Mouse (Mus musculus): Measurements from ENCODE around the gene Klrb1b. TPM values are rescaled to one million over a fixed set of nuclear protein-coding genes. Genes with fewer than 3 reads are reported as not detected.

The Klrb1b gene
- polyA plus RNA-seq, 1 experiment from 2014 or later = not detected

- H3K4me1 ChIP-seq (replicated peaks) = no peaks in the 10 kb centered on the region; the same call in 1 of the 2 replicates
- 54% methylated on average over 2 of the region's 2 CpGs for WGBS
- no peak for ATAC-seq (ENCODE audit: insufficient number of reproducible peaks, insufficient read depth, low FRiP score, low TSS enrichment, low read depth)
These were observed 23.8 kb upstream of the Klrb1b start for GRCm38 (mm10) chr6:128849902-128850301.

GRCm38 (mm10) chr6:128847401-128847800 is 21.3 kb upstream of the Klrb1b start:
- Histone ChIP-seq H3K4me1 (replicated peaks) (peaks cover 6% of the 10 kb centered on the region), H3K27me3 (no peaks in the 10 kb centered on the region), H3K36me3 (no peaks in the 10 kb centered on the region), H3K9ac (replicated peaks) (no peak overlapping the region), H3K4me3 (replicated peaks) (no peak overlapping the region), H3K4me2 (no peak overlapping the region), H3K27ac (no peak overlapping the region), H3K9me3 (no peaks in the 10 kb centered on the region)
- no peak for ATAC-seq (ENCODE audit: insufficient number of reproducible peaks, insufficient read depth, low FRiP score, low TSS enrichment, low read depth)
- 90% methylated on average over 4 of the region's 4 CpGs for WGBS

More at GRCm38 (mm10) chr6:128849902-128850301, 23.8 kb upstream of the Klrb1b start:
- H3K27ac ChIP-seq = no peak overlapping the region
- H3K4me3 ChIP-seq (replicated peaks) = no peak overlapping the region
- no peak overlapping the region for H3K4me2 ChIP-seq
- no peaks in the 10 kb centered on the region for H3K9me3 ChIP-seq
- no peaks in the 10 kb centered on the region for H3K36me3 ChIP-seq
- no peaks in the 10 kb centered on the region for H3K27me3 ChIP-seq
- H3K9ac ChIP-seq (replicated peaks) = no peak overlapping the region

- WGBS = 73% methylated on average over 7 of the region's 9 CpGs
- no peaks in the 10 kb centered on the region for H3K36me3 ChIP-seq
- no peak overlapping the region for H3K4me3 ChIP-seq (replicated peaks)
- H3K9ac ChIP-seq (replicated peaks) = no peak overlapping the region
- no peak for ATAC-seq (ENCODE audit: insufficient number of reproducible peaks, insufficient read depth, low FRiP score, low TSS enrichment, low read depth)
- no peaks in the 10 kb centered on the region for H3K9me3 ChIP-seq
- H3K4me1 ChIP-seq (replicated peaks) = peaks cover 13% of the 10 kb centered on the region
- no peak overlapping the region for H3K4me2 ChIP-seq
- no peak overlapping the region for H3K27ac ChIP-seq
- H3K27me3 ChIP-seq = no peaks in the 10 kb centered on the region
These were observed 19.9 kb upstream of the Klrb1b start for GRCm38 (mm10) chr6:128845998-128846542.

- no peak overlapping the region for H3K4me3 ChIP-seq (replicated peaks)
- peak overlapping the region; percentile 4; the same call in 1 of the 2 replicates for H3K4me2 ChIP-seq
These were observed 19.3 kb upstream of the Klrb1b start for GRCm38 (mm10) chr6:128845319-128845979.

GRCm38 (mm10) chr6:128844586-128845080 is 18.5 kb upstream of the Klrb1b start:
- no peaks in the 10 kb centered on the region for H3K27me3 ChIP-seq
- 88% methylated on average over 5 of the region's 5 CpGs for WGBS
- H3K27ac ChIP-seq = peak overlapping the region; percentile 91; the same call in 1 of the 2 replicates
- 0 out of 2 replicates have a peak overlapping the region, but pooled peaks have one; percentile 75 for H3K4me3 ChIP-seq (replicated peaks)
- no peaks in the 10 kb centered on the region for H3K9me3 ChIP-seq
- H3K4me2 ChIP-seq = peak overlapping the region; percentile 62; the same call in 1 of the 2 replicates
- no peak for ATAC-seq (ENCODE audit: insufficient number of reproducible peaks, insufficient read depth, low FRiP score, low TSS enrichment, low read depth)
- no peak overlapping the region for H3K9ac ChIP-seq (replicated peaks)
- H3K36me3 ChIP-seq = no peaks in the 10 kb centered on the region
- peaks cover 16% of the 10 kb centered on the region for H3K4me1 ChIP-seq (replicated peaks)

More at GRCm38 (mm10) chr6:128845319-128845979, 19.3 kb upstream of the Klrb1b start:
- no peak for ATAC-seq (ENCODE audit: insufficient number of reproducible peaks, insufficient read depth, low FRiP score, low TSS enrichment, low read depth)
- no peaks in the 10 kb centered on the region for H3K27me3 ChIP-seq
- no peak overlapping the region for H3K9ac ChIP-seq (replicated peaks)
- H3K9me3 ChIP-seq = no peaks in the 10 kb centered on the region
- 34% methylated on average over 7 of the region's 7 CpGs for WGBS
- H3K27ac ChIP-seq = no peak overlapping the region
- no peaks in the 10 kb centered on the region for H3K36me3 ChIP-seq
- peaks cover 13% of the 10 kb centered on the region for H3K4me1 ChIP-seq (replicated peaks)

- Histone ChIP-seq H3K4me3 (replicated peaks) (peak overlapping the region; percentile 75), H3K9ac (replicated peaks) (no peak overlapping the region), H3K27ac (peak overlapping the region; percentile 91; the same call in 1 of the 2 replicates), H3K4me2 (peak overlapping the region; percentile 62), H3K36me3 (no peaks in the 10 kb centered on the region), H3K4me1 (replicated peaks) (peaks cover 18% of the 10 kb centered on the region), H3K27me3 (no peaks in the 10 kb centered on the region), H3K9me3 (no peaks in the 10 kb centered on the region)
- WGBS = 36% methylated on average over 8 of the region's 8 CpGs
- ATAC-seq (ENCODE audit: insufficient number of reproducible peaks, insufficient read depth, low FRiP score, low TSS enrichment, low read depth) = no peak
These were observed 18.0 kb upstream of the Klrb1b start for GRCm38 (mm10) chr6:128844131-128844530.

- WGBS = 1% methylated on average over 22 of the region's 22 CpGs
- ATAC-seq (ENCODE audit: insufficient number of reproducible peaks, insufficient read depth, low FRiP score, low TSS enrichment, low read depth) = peak; percentile 29; the same call in 1 of the 2 replicates
- H3K36me3 ChIP-seq = no peaks in the 10 kb centered on the region
- peak overlapping the region; percentile 75 for H3K4me3 ChIP-seq (replicated peaks)
- H3K27ac ChIP-seq = peak overlapping the region; percentile 91
- H3K27me3 ChIP-seq = no peaks in the 10 kb centered on the region
- H3K4me1 ChIP-seq (replicated peaks) = peaks cover 18% of the 10 kb centered on the region
- H3K9me3 ChIP-seq = no peaks in the 10 kb centered on the region
- H3K4me2 ChIP-seq = peak overlapping the region; percentile 62
- H3K9ac ChIP-seq (replicated peaks) = peak overlapping the region; percentile 66
These were observed 17.4 kb upstream of the Klrb1b start for GRCm38 (mm10) chr6:128843479-128843992.

GRCm38 (mm10) chr6:128842945-128843478 is 16.9 kb upstream of the Klrb1b start:
- H3K4me3 ChIP-seq (replicated peaks) = peak overlapping the region; percentile 75
- peak overlapping the region; percentile 79 for H3K9ac ChIP-seq (replicated peaks)
- H3K27ac ChIP-seq = peak overlapping the region; percentile 91
- H3K27me3 ChIP-seq = no peaks in the 10 kb centered on the region
- ATAC-seq (ENCODE audit: insufficient number of reproducible peaks, insufficient read depth, low FRiP score, low TSS enrichment, low read depth) = peak; percentile 73
- peak overlapping the region; percentile 62 for H3K4me2 ChIP-seq
- WGBS = 0% methylated on average over 44 of the region's 44 CpGs
- peaks cover 18% of the 10 kb centered on the region for H3K4me1 ChIP-seq (replicated peaks)
- no peaks in the 10 kb centered on the region for H3K36me3 ChIP-seq
- H3K9me3 ChIP-seq = no peaks in the 10 kb centered on the region

GRCm38 (mm10) chr6:128842356-128842944 is 16.3 kb upstream of the Klrb1b start:
- Histone ChIP-seq H3K9ac (replicated peaks) (peak overlapping the region; percentile 79), H3K27ac (peak overlapping the region; percentile 91), H3K9me3 (no peaks in the 10 kb centered on the region), H3K27me3 (no peaks in the 10 kb centered on the region), H3K4me3 (replicated peaks) (peak overlapping the region; percentile 75), H3K4me1 (replicated peaks) (peaks cover 18% of the 10 kb centered on the region), H3K36me3 (no peaks in the 10 kb centered on the region), H3K4me2 (peak overlapping the region; percentile 62)
- under 1% methylated on average over 20 of the region's 20 CpGs for WGBS
- no peak for ATAC-seq (ENCODE audit: insufficient number of reproducible peaks, insufficient read depth, low FRiP score, low TSS enrichment, low read depth)

GRCm38 (mm10) chr6:128841327-128842089 is 15.4 kb upstream of the Klrb1b start:
- H3K27ac ChIP-seq = no peak overlapping the region

More at GRCm38 (mm10) chr6:128841327-128842089, 15.4 kb upstream of the Klrb1b start:
- Histone ChIP-seq H3K4me3 (replicated peaks) (peak overlapping the region; percentile 75), H3K36me3 (no peaks in the 10 kb centered on the region), H3K4me2 (peak overlapping the region; percentile 62), H3K9ac (replicated peaks) (no peak overlapping the region), H3K9me3 (no peaks in the 10 kb centered on the region), H3K27me3 (no peaks in the 10 kb centered on the region), H3K4me1 (replicated peaks) (peaks cover 21% of the 10 kb centered on the region)
- 43% methylated on average over 4 of the region's 4 CpGs for WGBS
- ATAC-seq (ENCODE audit: insufficient number of reproducible peaks, insufficient read depth, low FRiP score, low TSS enrichment, low read depth) = no peak

Measured in limb, embryonic 12.5 days (tissue).